Mouse (Mus musculus) limb, embryonic 13.5 days (tissue): ENCODE results near the gene Mmp25. TPM values are rescaled to one million over a fixed set of nuclear protein-coding genes. Genes with fewer than 3 reads are reported as not detected.
"Not testable (repeated sequence)": the region's sequence is repeated elsewhere in the genome, so short reads cannot be mapped to it uniquely, and the experiment has no call there.

Experiments used
- ATAC-seq: fragments of 200-750 bp; cut with Nextera tagmentation; 2 replicates; pipeline ENCODE4 v1.8.0; 2017; ENCODE audit warnings: low read depth, moderate number of reproducible peaks, moderate TSS enrichment; ENCODE audit not compliant: low FRiP score
- H3K27ac ChIP-seq: fragments of 300-500 bp; sonication (generic); 2 replicates; pipeline ENCODE4 v1.5.1; 2015; ENCODE audit warnings: inconsistent platforms, mild to moderate bottlenecking, moderate library complexity
- H3K27me3 ChIP-seq: fragments of 300-500 bp; sonication (generic); 2 replicates; pipeline ENCODE4 v1.6.1; 2015; ENCODE audit warnings: mild to moderate bottlenecking, inconsistent platforms
- H3K36me3 ChIP-seq: fragments of 300-500 bp; sonication (generic); 2 replicates; pipeline ENCODE4 v1.6.1; 2015; ENCODE audit warnings: inconsistent platforms, mild to moderate bottlenecking, moderate library complexity
- H3K4me1 ChIP-seq: fragments of 300-500 bp; sonication (generic); 2 replicates; pipeline ENCODE4 v1.6.1; 2015; ENCODE audit warnings: inconsistent platforms
- H3K4me2 ChIP-seq: fragments of 300-500 bp; sonication (generic); replicated peaks from 2 replicates; pipeline ENCODE4 v1.6.1; 2015; ENCODE audit warnings: inconsistent platforms, mild to moderate bottlenecking, moderate library complexity
- H3K4me3 ChIP-seq: fragments of 300-500 bp; sonication (generic); 2 replicates; pipeline ENCODE4 v1.5.1; 2015; ENCODE audit warnings: moderate library complexity, mild to moderate bottlenecking, inconsistent platforms
- H3K9ac ChIP-seq: fragments of 300-500 bp; sonication (generic); 2 replicates; pipeline ENCODE4 v1.6.1; 2015; ENCODE audit warnings: mild to moderate bottlenecking, inconsistent platforms
- H3K9me3 ChIP-seq: fragments of 300-500 bp; sonication (generic); 2 replicates; pipeline ENCODE4 v1.6.1; 2016; ENCODE audit warnings: inconsistent platforms
- WGBS: fragments of 180-500 bp; shearing (Covaris S2); methylation state at CpG from one replicate; pipeline ENCODE4 v1.1.7; 2015; 5-methylcytosine and 5-hydroxymethylcytosine counted together
- polyA plus RNA-seq: library from polyadenylated mRNA; unstranded; fragments of >200 nt; fragmentation: Nextera tagmentation; extraction: Ambion mirVana; gene quantifications from 2 replicates; pipeline ENCODE4 v1.2.1, GENCODE M21; 2015

Mmp25 gene
- polyA plus RNA-seq, 1 experiment from 2014 or later, result 0.81 TPM

DNA sequence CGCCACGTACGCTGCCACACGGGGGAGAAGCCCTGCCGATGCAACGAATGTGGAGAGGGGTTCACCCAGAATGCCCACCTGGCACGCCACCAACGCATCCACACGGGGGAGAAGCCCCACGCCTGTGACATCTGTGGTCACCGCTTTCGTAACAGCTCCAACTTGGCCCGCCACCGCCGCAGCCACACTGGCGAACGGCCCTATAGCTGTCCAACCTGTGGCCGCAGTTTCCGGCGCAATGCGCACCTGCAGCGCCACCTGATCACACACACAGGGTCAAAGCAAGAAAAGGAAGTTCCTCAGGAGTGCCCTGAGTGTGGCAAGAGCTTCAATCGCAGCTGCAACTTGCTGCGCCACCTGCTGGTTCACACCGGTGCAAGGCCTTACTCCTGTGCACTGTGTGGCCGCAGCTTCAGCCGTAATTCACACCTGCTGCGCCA, 34.7 kb downstream of the Mmp25 start:
- Histone ChIP-seq H3K4me2 (no peak overlapping the region), H3K27ac (no peak overlapping the region), H3K9ac (no peak overlapping the region), H3K36me3 (no peaks in the 10 kb centered on the region), H3K27me3 (no peaks in the 10 kb centered on the region), H3K4me1 (no peaks in the 10 kb centered on the region), H3K9me3 (no peaks in the 10 kb centered on the region), H3K4me3 (no peak overlapping the region)
- 82% methylated on average over 28 of the region's 28 CpGs for WGBS
- ATAC-seq, result peak; percentile 57; the same call in 1 of the 2 replicates

DNA sequence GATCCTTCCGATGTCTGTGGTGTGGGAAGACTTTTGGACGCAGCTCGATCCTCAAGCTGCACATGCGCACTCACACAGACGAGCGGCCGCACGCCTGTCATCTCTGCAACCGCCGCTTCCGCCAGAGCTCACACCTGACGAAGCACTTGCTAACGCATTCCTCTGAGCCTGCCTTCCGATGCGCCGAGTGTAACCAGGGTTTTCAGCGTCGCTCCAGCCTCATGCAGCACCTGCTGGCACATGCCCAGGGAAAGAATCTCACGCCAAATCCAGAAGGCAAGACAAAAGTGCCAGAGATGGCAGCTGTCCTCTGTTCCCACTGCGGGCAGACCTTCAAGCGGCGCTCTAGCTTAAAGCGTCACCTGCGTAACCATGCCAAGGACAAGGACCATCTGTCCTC, 35.5 kb downstream of the Mmp25 start:
- H3K36me3 ChIP-seq, result no peaks in the 10 kb centered on the region
- no peaks in the 10 kb centered on the region for H3K4me1 ChIP-seq
- 93% methylated on average over 24 of the region's 24 CpGs for WGBS
- H3K9me3 ChIP-seq, result no peaks in the 10 kb centered on the region
- H3K4me2 ChIP-seq, result no peak overlapping the region
- H3K27me3 ChIP-seq, result no peaks in the 10 kb centered on the region
- no peak overlapping the region; the same call in 1 of the 2 replicates for H3K9ac ChIP-seq
- H3K27ac ChIP-seq, result no peak overlapping the region
- no peak overlapping the region for H3K4me3 ChIP-seq
- no peak for ATAC-seq

DNA sequence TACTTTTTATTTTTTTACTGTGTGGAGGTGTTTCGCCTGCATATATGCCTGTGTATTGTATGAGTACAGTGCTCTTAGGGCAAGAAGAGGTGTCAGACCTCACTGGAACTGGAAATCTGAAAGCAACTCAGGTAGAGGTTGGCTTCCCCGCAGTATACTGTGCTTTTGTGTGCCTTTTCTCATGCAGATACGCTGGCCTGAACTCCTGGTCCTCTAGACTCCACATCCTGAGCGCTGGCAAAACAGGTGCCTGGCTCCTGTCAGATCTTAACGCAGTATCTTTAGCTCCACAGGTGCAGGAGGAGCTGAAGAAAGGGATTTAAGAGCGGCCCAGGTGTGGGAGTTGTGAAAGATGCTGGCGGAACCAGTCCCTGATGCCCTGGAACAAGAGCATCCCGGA, 39.9 kb downstream of the Mmp25 start:
- no peak overlapping the region for H3K4me3 ChIP-seq
- ATAC-seq, result no peak
- 85% methylated on average over 8 of the region's 8 CpGs for WGBS

DNA sequence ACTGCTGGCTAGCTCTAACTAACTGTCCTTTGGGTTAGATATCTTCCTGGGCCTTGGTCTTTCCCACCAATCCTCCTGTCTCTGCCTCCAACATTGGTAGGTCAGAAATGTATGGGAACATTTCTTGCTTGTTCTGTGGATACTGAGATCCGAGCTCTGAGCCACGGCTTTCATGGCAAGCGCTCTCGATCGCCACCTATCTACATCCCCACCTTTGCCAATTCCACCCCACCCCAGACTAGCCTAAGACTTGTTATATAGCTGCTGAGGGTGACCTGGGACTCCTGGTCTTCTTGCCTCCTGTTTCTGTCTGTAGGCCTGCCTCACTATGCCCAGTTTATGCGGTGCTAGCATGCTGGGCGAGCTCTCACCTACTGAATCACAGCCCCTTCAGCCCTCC, 40.7 kb downstream of the Mmp25 start:
- WGBS, result 68% methylated on average over 7 of the region's 7 CpGs
- H3K4me2 ChIP-seq, result no peak overlapping the region
- no peak for ATAC-seq

More for the DNA sequence above, 39.9 kb downstream of the Mmp25 start:
- Histone ChIP-seq H3K4me1 (peaks cover 17% of the 10 kb centered on the region), H3K4me2 (no peak overlapping the region), H3K36me3 (no peaks in the 10 kb centered on the region), H3K27ac (no peak overlapping the region), H3K9ac (no peak overlapping the region), H3K9me3 (no peaks in the 10 kb centered on the region), H3K27me3 (no peaks in the 10 kb centered on the region)

DNA sequence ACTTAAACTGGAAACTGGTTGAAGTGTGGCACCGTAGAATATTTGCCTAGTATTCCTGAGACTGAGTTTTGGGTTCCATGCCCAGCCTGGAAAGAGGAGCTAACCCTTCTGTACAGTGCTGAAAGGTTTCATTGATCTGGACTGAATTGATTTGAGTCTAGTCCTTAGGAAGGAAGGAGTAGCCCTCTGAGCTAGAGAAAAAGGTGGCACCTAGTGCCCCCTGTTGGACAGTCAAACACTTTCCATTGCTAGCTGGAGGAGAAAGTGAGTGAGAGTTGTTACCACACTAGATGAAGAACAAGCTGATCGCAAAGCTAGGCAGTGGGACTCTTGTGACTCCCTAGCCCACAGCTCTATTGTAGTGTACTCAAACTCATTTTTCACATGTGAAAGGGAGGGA, 41.5 kb downstream of the Mmp25 start:
- peaks cover 23% of the 10 kb centered on the region for H3K4me1 ChIP-seq
- no peak overlapping the region for H3K27ac ChIP-seq
- no peak overlapping the region for H3K4me2 ChIP-seq
- WGBS, result 67% methylated on average over 2 of the region's 2 CpGs
- no peak overlapping the region for H3K9ac ChIP-seq
- no peaks in the 10 kb centered on the region for H3K9me3 ChIP-seq
- H3K27me3 ChIP-seq, result no peaks in the 10 kb centered on the region
- no peak for ATAC-seq
- H3K4me3 ChIP-seq, result no peak overlapping the region
- H3K36me3 ChIP-seq, result no peaks in the 10 kb centered on the region

More for the DNA sequence above, 40.7 kb downstream of the Mmp25 start:
- Histone ChIP-seq H3K4me3 (no peak overlapping the region), H3K9me3 (no peaks in the 10 kb centered on the region), H3K4me1 (peaks cover 21% of the 10 kb centered on the region), H3K9ac (no peak overlapping the region), H3K27ac (no peak overlapping the region), H3K27me3 (no peaks in the 10 kb centered on the region), H3K36me3 (no peaks in the 10 kb centered on the region)

DNA sequence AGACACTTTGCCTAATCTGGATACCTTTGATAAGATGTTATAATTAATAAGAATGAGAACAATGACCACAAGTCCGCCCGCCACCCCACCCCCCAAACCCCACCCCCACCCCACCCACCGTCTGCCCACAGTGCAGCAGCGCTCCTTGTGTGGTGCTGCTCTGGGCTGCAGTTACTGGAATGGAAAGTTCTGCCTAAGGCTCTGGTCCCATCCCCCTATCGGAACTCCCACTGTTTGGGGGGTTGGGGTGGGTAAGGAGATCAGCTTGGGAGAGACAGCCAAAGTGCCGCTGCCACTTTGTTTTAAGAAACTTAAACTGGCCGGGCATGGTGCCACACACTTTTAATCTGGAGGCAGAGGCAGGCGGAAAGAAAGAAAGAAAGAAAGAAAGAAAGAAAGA, 42.0 kb downstream of the Mmp25 start:
- H3K9me3 ChIP-seq, result no peaks in the 10 kb centered on the region
- H3K4me3 ChIP-seq, result no peak overlapping the region
- H3K27ac ChIP-seq, result no peak overlapping the region
- peaks cover 25% of the 10 kb centered on the region for H3K4me1 ChIP-seq
- ATAC-seq, result no peak
- no peak overlapping the region for H3K9ac ChIP-seq
- WGBS, result 46% methylated on average over 8 of the region's 8 CpGs
- H3K27me3 ChIP-seq, result no peaks in the 10 kb centered on the region
- H3K36me3 ChIP-seq, result no peaks in the 10 kb centered on the region
- H3K4me2 ChIP-seq, result no peak overlapping the region

DNA sequence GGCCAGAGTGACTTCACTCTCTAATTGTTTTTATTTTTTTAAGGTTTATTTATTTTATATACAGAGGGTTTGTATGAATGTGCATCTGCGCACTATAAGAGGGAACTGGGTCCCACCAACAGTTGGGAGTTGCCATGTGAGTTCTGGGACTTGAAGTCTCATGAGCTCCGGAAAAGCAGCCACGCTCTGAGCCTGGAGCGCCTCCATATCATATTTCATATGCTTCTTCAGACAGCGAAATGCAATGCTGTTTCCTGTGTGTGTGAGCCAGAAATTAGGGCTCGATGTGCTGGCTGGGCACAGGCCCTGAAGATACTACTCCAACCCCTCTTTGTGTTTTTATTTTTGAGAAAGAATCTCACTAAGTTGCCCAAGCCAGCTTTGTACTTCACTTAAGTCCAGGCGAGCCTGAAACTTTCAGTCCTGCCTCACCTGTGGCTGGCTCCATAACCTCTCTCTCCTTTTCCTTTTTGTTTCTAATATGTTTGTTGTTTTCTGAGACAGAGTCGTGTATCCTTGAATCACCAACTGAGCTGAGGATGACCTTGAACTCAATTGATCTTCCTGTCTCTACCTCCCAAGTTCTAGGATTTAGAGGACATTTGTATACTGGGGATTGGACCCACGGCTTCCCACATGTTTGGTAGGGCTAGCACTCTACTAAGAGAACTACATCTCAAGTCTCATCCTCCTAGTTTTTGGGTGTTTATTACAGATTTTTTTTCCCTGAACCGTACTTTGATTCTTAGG, 43.1 kb downstream of the Mmp25 start:
- Histone ChIP-seq H3K27me3 (no peaks in the 10 kb centered on the region), H3K27ac (peak overlapping the region; percentile 48; the same call in 1 of the 2 replicates), H3K36me3 (no peaks in the 10 kb centered on the region), H3K9me3 (no peaks in the 10 kb centered on the region), H3K4me2 (0 out of 2 replicates have a peak overlapping the region, but pooled peaks have one; percentile 7), H3K4me3 (no peak overlapping the region), H3K9ac (no peak overlapping the region), H3K4me1 (peaks cover 25% of the 10 kb centered on the region)
- no peak for ATAC-seq
- WGBS, result 45% methylated on average over 10 of the region's 10 CpGs

DNA sequence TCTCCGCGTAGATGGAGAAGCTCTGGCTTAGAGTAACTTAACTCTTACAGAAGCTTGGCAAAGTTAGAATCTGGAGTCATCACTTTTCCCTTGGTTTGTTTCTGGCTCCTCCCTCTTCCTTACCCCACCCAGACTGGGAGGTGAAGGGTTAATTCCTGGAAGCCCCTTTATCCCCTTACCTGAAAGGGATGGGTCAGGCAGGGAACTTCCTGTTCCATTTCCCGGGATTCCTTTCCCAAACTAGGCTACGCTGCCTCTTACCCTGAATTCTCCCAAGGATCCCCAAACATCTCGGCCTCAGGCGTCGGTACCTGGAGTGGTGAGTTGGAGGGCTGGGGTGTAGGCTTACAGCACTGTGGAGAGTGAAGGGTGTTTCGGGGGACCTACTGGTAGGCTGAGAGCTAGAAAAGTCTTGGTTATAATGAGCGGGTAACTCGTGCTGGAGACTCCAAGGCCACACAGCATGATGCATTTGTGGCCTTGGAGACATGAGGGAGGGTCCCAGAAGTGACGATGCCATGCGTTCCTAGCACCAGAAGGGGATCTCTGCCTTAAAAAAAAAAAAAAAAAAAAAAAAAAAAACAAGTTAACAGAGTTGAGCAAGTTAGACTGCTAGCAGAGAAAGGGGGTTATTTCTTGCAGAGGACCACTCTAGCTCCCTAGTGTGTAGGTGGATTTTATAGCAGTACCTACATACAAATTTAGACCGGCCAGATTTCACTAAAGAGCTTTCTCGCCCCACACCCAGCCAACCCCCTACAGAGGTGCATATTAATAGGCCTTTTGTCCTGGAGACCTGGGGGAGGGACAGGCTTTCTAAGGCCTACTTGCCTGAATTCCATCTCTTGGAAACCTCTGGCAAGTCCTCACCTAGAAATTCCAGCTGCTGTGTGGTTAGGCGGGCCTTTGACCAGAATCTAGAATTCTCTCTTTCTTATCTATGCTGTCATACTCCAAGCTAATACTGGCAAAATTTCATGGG, 44.1 kb downstream of the Mmp25 start, which contains the start of gene Zscan10:
Gene Zscan10 (plus strand): TSS at position 216 of the 982 bp plus-strand sequence.
- H3K9me3 ChIP-seq, result no peaks in the 10 kb centered on the region
- WGBS, result 38% methylated on average over 15 of the region's 15 CpGs
- no peak for ATAC-seq
- H3K4me2 ChIP-seq, result peak within 1 kb of the TSS; percentile 76
- H3K36me3 ChIP-seq, result no peaks in the 10 kb centered on the region
- H3K27ac ChIP-seq, result peak within 1 kb of the TSS; percentile 92
- H3K4me1 ChIP-seq, result peaks cover 25% of the 10 kb centered on the region
- H3K27me3 ChIP-seq, result no peaks in the 10 kb centered on the region
- no peak within 1 kb of the TSS for H3K9ac ChIP-seq
- H3K4me3 ChIP-seq, result peak within 1 kb of the TSS; percentile 48

DNA sequence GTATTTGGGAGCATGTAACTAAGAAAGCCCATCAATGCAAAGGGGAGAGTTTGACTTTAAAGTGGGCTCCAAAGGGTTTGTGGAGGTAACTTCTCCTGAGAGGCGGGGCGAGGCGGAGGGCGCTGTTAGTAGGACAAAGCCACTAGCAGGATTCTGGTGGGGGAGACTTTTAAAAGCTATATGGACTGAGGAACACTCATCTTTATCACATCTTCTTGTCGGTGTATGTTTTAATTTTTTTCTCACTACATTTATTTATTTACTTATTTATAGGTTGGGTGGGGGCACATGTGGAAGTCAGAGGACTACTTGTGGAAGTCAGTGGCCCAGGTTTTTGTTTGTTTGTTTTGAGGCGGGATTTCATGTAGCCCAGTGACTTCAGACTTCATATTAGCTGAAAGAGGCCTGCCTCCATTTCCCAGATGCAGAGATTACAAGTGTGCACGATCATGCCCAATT, 45.4 kb downstream of the Mmp25 start:
- Histone ChIP-seq H3K36me3 (no peaks in the 10 kb centered on the region), H3K9me3 (no peaks in the 10 kb centered on the region), H3K4me3 (peak overlapping the region; percentile 48), H3K4me1 (peaks cover 25% of the 10 kb centered on the region), H3K27me3 (no peaks in the 10 kb centered on the region), H3K27ac (peak overlapping the region; percentile 92), H3K4me2 (peak overlapping the region; percentile 76), H3K9ac (peak overlapping the region; percentile 70)
- ATAC-seq, result no peak
- 50% methylated on average over 7 of the region's 7 CpGs for WGBS

DNA sequence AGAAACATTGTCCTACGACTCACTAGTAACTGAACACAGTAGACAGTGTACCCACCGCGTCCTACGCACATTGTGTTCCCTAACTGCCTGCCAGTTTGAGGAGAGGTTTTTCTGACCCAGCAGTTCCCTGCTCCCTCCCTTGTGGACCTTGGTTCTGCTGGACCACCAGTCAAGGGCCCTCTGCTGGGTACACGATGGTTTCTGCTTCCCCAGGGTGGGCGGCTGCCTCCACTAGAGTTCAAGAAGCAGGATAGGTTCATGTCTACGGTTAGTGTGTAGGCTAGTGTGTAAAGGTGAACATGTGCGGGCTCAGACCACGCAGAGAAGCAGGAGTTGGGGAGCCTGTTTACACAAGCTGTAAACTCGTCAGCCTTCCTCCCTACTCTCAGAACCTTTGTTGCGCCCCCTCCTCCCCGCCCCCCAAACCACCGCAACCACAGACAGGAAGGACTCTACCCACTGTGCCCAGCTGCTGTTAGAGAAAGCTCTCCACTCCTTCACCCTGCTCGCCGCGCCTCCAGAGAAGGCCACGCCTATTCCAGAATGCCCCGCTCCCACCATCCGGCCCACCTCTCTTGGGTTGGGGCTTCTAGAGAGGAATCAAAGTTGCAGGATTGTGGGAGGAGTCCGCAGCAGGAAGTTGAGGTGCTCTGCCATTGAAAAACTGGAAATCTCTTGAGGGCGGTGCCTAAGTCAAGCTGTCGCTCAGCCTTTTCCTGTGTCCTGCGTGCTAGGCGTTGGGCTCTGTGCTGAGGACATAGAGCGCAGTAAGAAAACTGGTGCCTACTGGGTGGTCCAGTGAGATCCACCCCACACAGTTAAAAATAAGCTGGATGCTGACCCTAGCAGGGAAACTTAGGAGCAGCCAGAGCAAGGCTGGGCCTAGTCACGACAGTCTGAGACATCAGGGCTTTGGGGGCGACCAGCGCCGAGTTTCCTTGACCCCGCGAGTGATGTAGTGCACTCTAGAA, 46.2 kb downstream of the Mmp25 start, which contains the start of gene Zfp13:
Gene Zfp13 (minus strand): TSS at position 906 of the 971 bp plus-strand sequence.
- ATAC-seq, result peak; percentile 96
- Histone ChIP-seq H3K27me3 (no peaks in the 10 kb centered on the region), H3K9me3 (no peaks in the 10 kb centered on the region), H3K4me1 (peaks cover 25% of the 10 kb centered on the region), H3K4me2 (peak within 1 kb of the TSS; percentile 76), H3K4me3 (peak within 1 kb of the TSS; percentile 48), H3K27ac (peak within 1 kb of the TSS; percentile 92), H3K9ac (peak within 1 kb of the TSS; percentile 70), H3K36me3 (no peaks in the 10 kb centered on the region)
- 9% methylated on average over 31 of the region's 31 CpGs for WGBS

DNA sequence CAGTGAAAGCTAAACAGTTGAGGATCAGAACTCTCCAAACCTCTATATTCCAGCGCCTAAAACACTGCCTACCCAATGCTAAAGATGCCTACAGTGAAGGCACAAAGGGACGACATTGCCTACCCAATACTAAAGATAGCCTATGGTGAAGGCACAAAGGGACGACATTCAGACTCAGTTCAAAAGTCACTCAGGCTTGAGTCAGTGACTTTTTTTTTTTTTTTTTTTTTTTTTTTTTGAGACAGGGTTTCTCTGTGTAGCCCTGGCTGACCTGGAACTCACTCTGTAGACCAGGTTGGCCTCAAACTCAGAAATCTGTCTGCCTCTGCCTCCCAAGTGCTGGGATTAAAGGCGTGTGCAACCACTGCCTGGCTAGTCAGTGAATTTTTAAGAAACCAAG, 49.9 kb downstream of the Mmp25 start:
- H3K9me3 ChIP-seq, ATAC-seq, H3K27me3 ChIP-seq, H3K9ac ChIP-seq, H3K27ac ChIP-seq, H3K4me1 ChIP-seq, H3K4me3 ChIP-seq, H3K36me3 ChIP-seq, H3K4me2 ChIP-seq: not testable (repeated sequence)
- 84% methylated on average over 4 of the region's 4 CpGs for WGBS
